Mouse (Mus musculus) neural tube, embryonic 11.5 days (tissue): ENCODE measurements at regions not wholly inside any gene's neighbourhood (a gene's known extent, or its start where the extent isn't known, plus 50 kb on each side); places are given as distances from the start of the nearest gene placed in this dataset.

Source experiments
- ATAC-seq: fragments of 200-750 bp; cut with Nextera tagmentation; 2 replicates; pipeline ENCODE4 v1.8.0; 2017; ENCODE audit warnings: moderate number of reproducible peaks, mild to moderate bottlenecking, moderate TSS enrichment, moderate library complexity; ENCODE audit not compliant: insufficient read depth, low FRiP score, low TSS enrichment
- DNase-seq: peaks from one replicate; pipeline ENCODE4 v3.0.0-alpha.2; 2015; ENCODE audit warnings: low spot score
- H3K27ac ChIP-seq: fragments of 300-500 bp; sonication (generic); 2 replicates; pipeline ENCODE4 v1.5.1; 2014; ENCODE audit warnings: low read depth, mild to moderate bottlenecking, low read length
- H3K27me3 ChIP-seq: fragments of 300-500 bp; sonication (generic); 2 replicates; pipeline ENCODE4 v1.6.1; 2014; ENCODE audit warnings: mild to moderate bottlenecking, low read length, mixed read lengths; ENCODE audit not compliant: control insufficient read depth, insufficient read depth
- H3K36me3 ChIP-seq: fragments of 300-500 bp; sonication (generic); 2 replicates; pipeline ENCODE4 v1.6.1; 2014; ENCODE audit warnings: mild to moderate bottlenecking, low read length, moderate library complexity, mixed read lengths; ENCODE audit not compliant: control insufficient read depth, insufficient read depth
- H3K4me1 ChIP-seq: fragments of 300-500 bp; sonication (generic); 2 replicates; pipeline ENCODE4 v1.6.1; 2014; ENCODE audit warnings: low read length, mixed read lengths; ENCODE audit not compliant: control insufficient read depth, insufficient read depth
- H3K4me2 ChIP-seq: fragments of 300-500 bp; sonication (generic); 2 replicates; pipeline ENCODE4 v1.6.1; 2014; ENCODE audit warnings: low read depth, mild to moderate bottlenecking, moderate library complexity
- H3K4me3 ChIP-seq: fragments of 300-500 bp; sonication (generic); 2 replicates; pipeline ENCODE4 v1.5.1; 2014; ENCODE audit warnings: low read depth, low read length
- H3K9ac ChIP-seq: fragments of 300-500 bp; sonication (generic); 2 replicates; pipeline ENCODE4 v1.6.1; 2014; ENCODE audit warnings: mild to moderate bottlenecking, low read length
- H3K9me3 ChIP-seq: fragments of 300-500 bp; sonication (generic); 2 replicates; pipeline ENCODE4 v1.6.1; 2016; ENCODE audit warnings: low read length; ENCODE audit not compliant: control insufficient read depth
- WGBS: fragments of 180-500 bp; shearing (Covaris S2); extraction: QIAGEN DNeasy Blood & Tissue Kit; methylation state at CpG from one replicate; pipeline ENCODE4 v1.1.7; 2014; 5-methylcytosine and 5-hydroxymethylcytosine counted together

DNA sequence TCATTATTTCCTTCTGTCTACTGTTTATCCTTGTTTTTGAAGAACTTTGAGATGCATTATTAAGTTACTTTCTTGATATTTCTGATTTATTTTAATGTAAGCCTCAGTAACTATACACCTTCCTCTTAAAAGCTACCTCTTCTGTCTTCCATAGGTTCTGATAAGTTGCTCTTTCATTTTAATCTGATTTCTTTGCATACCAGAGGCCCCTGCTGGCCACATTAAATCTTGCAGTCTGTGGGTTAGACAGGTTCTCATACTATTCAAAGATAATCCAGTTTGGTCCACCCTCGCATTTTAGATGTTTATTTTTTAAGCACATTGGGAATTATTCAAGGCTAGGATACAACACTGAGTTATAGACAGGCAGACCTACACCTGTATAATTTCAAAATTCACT is 109.4 kb upstream of the Elavl2 start:
- no peak overlapping the region for H3K4me2 ChIP-seq
- no peaks in the 10 kb centered on the region for H3K36me3 ChIP-seq
- no peak for ATAC-seq
- no peak overlapping the region for H3K4me3 ChIP-seq
- no peak overlapping the region for H3K9ac ChIP-seq
- no peaks in the 10 kb centered on the region for H3K9me3 ChIP-seq
- H3K4me1 ChIP-seq: no peaks in the 10 kb centered on the region
- no peak overlapping the region for H3K27ac ChIP-seq
- 78% methylated on average over 1 of the region's 1 CpGs for WGBS
- no peak for DNase-seq
- H3K27me3 ChIP-seq: no peaks in the 10 kb centered on the region

DNA sequence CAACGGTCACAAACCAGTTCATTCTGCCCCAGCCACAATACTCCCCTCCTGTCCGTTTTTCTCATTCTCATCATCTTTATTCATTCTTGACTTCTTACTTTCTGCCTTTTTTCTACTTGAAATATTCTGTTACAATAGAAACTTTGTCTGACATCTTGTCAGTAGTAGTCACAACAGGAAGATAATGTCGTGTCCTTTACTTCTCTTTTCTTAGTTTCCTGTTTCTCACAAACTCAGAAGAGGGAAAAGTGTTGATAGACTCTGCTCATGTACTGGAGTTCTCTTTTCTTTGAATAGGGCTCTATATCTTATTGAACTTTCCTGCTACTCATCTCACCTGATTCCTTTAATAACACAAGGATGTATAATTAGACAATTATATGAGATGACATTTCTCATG is 102.7 kb upstream of the Elavl2 start:
- ATAC-seq: no peak
- no peaks in the 10 kb centered on the region for H3K36me3 ChIP-seq

DNA sequence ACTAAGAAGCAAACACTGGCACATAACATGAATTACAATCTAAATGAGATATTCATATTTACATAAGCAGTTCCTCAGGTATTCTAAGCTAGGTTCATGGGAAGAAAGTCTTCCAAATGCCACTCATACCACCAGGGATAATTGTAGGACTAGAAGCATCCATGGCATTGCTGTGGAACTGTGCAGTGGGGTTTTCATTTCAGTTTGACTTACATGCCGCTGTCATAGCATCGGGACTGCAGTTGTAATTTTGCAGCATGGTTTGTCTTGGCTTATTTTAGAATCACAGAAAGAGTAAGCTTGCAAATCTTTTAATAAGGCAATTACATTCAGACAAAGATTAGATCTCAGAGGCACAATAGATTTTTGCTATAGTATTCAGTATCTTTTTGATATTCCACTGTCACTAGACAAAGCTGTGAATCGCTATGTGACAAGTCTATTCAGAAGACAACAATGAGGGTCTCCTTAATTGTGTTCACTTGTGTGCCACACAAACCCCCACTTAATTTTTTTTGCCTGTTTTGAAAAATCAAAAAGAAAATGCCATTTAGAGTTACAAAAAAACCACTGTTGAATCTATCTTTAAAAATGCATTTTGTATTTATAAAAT is 81.4 kb upstream of the Elavl2 start:
- no peak for DNase-seq
- 90% methylated on average over 3 of the region's 3 CpGs for WGBS
- no peak overlapping the region for H3K4me2 ChIP-seq

More for the DNA sequence above, 102.7 kb upstream of the Elavl2 start:
- WGBS: 89% methylated on average over 3 of the region's 3 CpGs
- no peak overlapping the region for H3K4me2 ChIP-seq
- DNase-seq: no peak
- no peaks in the 10 kb centered on the region for H3K27me3 ChIP-seq
- H3K4me1 ChIP-seq: no peaks in the 10 kb centered on the region
- H3K4me3 ChIP-seq: no peak overlapping the region
- no peak overlapping the region for H3K27ac ChIP-seq
- H3K9me3 ChIP-seq: no peaks in the 10 kb centered on the region
- H3K9ac ChIP-seq: no peak overlapping the region

More for the DNA sequence above, 81.4 kb upstream of the Elavl2 start:
- Histone ChIP-seq H3K9ac (no peak overlapping the region), H3K27ac (no peak overlapping the region), H3K4me1 (no peaks in the 10 kb centered on the region), H3K9me3 (no peaks in the 10 kb centered on the region), H3K27me3 (no peaks in the 10 kb centered on the region), H3K4me3 (no peak overlapping the region), H3K36me3 (no peaks in the 10 kb centered on the region)
- ATAC-seq: no peak
